ENCODE assay signal across 21 mouse cellular contexts in the genomic region with DNA sequence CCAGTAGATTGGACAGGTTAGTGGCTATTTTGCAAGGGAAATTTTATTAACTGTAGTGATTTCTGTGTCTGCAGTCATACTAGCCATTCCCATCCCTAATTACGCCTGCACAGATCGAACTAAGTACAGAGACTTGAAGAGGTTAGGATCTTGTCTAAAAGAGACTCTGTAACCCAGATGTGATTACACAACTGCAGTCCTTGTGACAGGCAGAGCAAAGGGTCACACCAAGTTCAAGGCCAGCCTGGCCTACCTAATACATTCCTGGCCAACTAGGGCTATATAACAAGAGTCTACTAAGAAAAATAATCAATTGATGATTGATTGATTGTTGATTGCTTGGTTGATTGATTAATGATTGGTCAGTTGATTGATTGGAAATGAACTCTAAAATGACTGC. TPM values are rescaled to one million over a fixed set of nuclear protein-coding genes. Genes with fewer than 3 reads are reported as not detected.
"Had no signal": no experiment of that assay in that cellular context is flagged by ENCODE, and none has a peak within 500 bp of the region (broad histone marks: within the 10 kb centered on the region; RNA-seq: fewer than 3 reads in every experiment).

No protein-coding gene starts in this region.

- H3K4me2 ChIP-seq: heart, embryonic 11.5 days; heart, embryonic 13.5 days; heart, embryonic 15.5 days; hindbrain, embryonic 13.5 days; hindbrain, embryonic 15.5 days; kidney, embryonic 15.5 days; limb, embryonic 12.5 days; liver, embryonic 12.5 days had no signal

- H3K27me3 ChIP-seq: heart, embryonic 13.5 days; heart, embryonic 15.5 days; hindbrain, embryonic 13.5 days; hindbrain, embryonic 15.5 days; kidney, embryonic 15.5 days; limb, embryonic 12.5 days; liver, embryonic 12.5 days had no signal

- H3K9ac ChIP-seq: heart, embryonic 13.5 days; heart, embryonic 15.5 days; hindbrain, embryonic 13.5 days; hindbrain, embryonic 15.5 days; kidney, embryonic 15.5 days; limb, embryonic 12.5 days; liver, embryonic 12.5 days had no signal

- ATAC-seq: hindbrain, postnatal 0 days; intestine, embryonic 16.5 days; liver, embryonic 12.5 days had no signal

- H3K36me3 ChIP-seq: heart, embryonic 13.5 days; heart, embryonic 15.5 days; hindbrain, embryonic 13.5 days; hindbrain, embryonic 15.5 days; kidney, embryonic 15.5 days; limb, embryonic 10.5 days; limb, embryonic 12.5 days; liver, embryonic 12.5 days had no signal

- H3K9me3 ChIP-seq: heart, embryonic 13.5 days; heart, embryonic 15.5 days; hindbrain, embryonic 13.5 days; hindbrain, embryonic 15.5 days; kidney, embryonic 15.5 days; limb, embryonic 10.5 days; limb, embryonic 12.5 days; liver, embryonic 12.5 days had no signal

- H3K4me1 ChIP-seq: heart, embryonic 15.5 days; hindbrain, embryonic 13.5 days; hindbrain, embryonic 15.5 days had no signal

- DNase-seq: gastrocnemius, adult 2 months; gastrocnemius, postnatal 36 days; heart, adult 2 months; heart, postnatal 14 days; heart, postnatal 36 days; layer of hippocampus, adult 9-11 months; layer of hippocampus, postnatal 36 days; liver had no signal

- H3K4me3 ChIP-seq: gastrocnemius, adult 2 months; heart, adult 2 months; heart, embryonic 13.5 days; heart, embryonic 15.5 days; hindbrain, embryonic 13.5 days; hindbrain, embryonic 15.5 days; kidney, embryonic 15.5 days; limb, embryonic 10.5 days; limb, embryonic 12.5 days; liver, embryonic 12.5 days had no signal

- H3K27ac ChIP-seq: gastrocnemius, adult 2 months; heart, adult 2 months; heart, embryonic 13.5 days; heart, embryonic 15.5 days; hindbrain, embryonic 13.5 days; hindbrain, embryonic 15.5 days; hindbrain, postnatal 0 days; kidney, embryonic 15.5 days; kidney, postnatal 0 days; limb, embryonic 12.5 days; liver, embryonic 12.5 days had no signal

RNA-seq across cellular contexts. Expression of gene Dleu7, which starts 43.6 kb away (rescaled TPM):
- total RNA-seq: gastrocnemius, adult 2 months; gastrocnemius, postnatal 14 days; gastrocnemius, postnatal 36 days; heart, adult 2 months; heart, postnatal 36 days had no signal
